Mouse (Mus musculus) CH12.LX (cell line): ENCODE data around the gene Rabggta.

Experiments
- BHLHE40 ChIP-seq: IDR thresholded peaks from 2 replicates; pipeline ENCODE4 v1.6.1; 2011; ENCODE audit warnings: mild to moderate bottlenecking, low read depth, low read length, improper control_type of control experiment
- CTCF ChIP-seq, 2 experiments: IDR thresholded peaks in 1 of 2; conservative IDR thresholded peaks in 1 of 2; 2 replicates each; pipeline ENCODE4 v1.5.1; 2011 to 2012; ENCODE audit warnings: low read depth in 2 of 2, low read length in 2 of 2, improper control_type of control experiment in 1 of 2, inconsistent platforms in 1 of 2, mild to moderate bottlenecking in 1 of 2, moderate library complexity in 1 of 2
- E2F4 ChIP-seq: IDR thresholded peaks from 2 replicates; pipeline ENCODE4 v1.6.1; 2011; ENCODE audit warnings: low read depth, low read length, improper control_type of control experiment; ENCODE audit not compliant: insufficient replicate concordance
- ELF1 ChIP-seq: IDR thresholded peaks from 2 replicates; pipeline ENCODE4 v1.6.1; 2014; ENCODE audit warnings: low read depth, mild to moderate bottlenecking, inconsistent platforms, low read length, improper control_type of control experiment
- EP300 ChIP-seq: IDR thresholded peaks from 2 replicates; pipeline ENCODE4 v1.6.1; 2011; ENCODE audit warnings: low read length, improper control_type of control experiment
- GABPA ChIP-seq: IDR thresholded peaks from 2 replicates; pipeline ENCODE4 v1.6.1; 2012; ENCODE audit warnings: low read depth, low read length, improper control_type of control experiment, inconsistent platforms; ENCODE audit not compliant: insufficient replicate concordance
- MXI1 ChIP-seq: IDR thresholded peaks from 2 replicates; pipeline ENCODE4 v1.6.1; 2011; ENCODE audit warnings: mild to moderate bottlenecking, low read depth, low read length, improper control_type of control experiment
- MYC ChIP-seq: IDR thresholded peaks from 2 replicates; pipeline ENCODE4 v1.6.1; 2011; ENCODE audit warnings: low read depth, mild to moderate bottlenecking, improper control_type of control experiment, low read length
- POLR2A ChIP-seq: IDR thresholded peaks from 2 replicates; pipeline ENCODE4 v1.6.1; 2011; ENCODE audit warnings: low read depth, mild to moderate bottlenecking, improper control_type of control experiment, low read length
- RCOR1 ChIP-seq: conservative IDR thresholded peaks from 2 replicates; pipeline ENCODE4 v1.6.1; 2012; ENCODE audit warnings: low read depth, mild to moderate bottlenecking, inconsistent platforms, low read length, improper control_type of control experiment
- SIN3A ChIP-seq: IDR thresholded peaks from 2 replicates; pipeline ENCODE4 v1.6.1; 2012; ENCODE audit warnings: low read length, improper control_type of control experiment, inconsistent platforms
- UBTF ChIP-seq: IDR thresholded peaks from 2 replicates; pipeline ENCODE4 v1.6.1; 2012; ENCODE audit warnings: low read depth, mild to moderate bottlenecking, inconsistent platforms, low read length, improper control_type of control experiment, moderate library complexity
- USF1 ChIP-seq: IDR thresholded peaks from 2 replicates; pipeline ENCODE4 v1.6.1; 2014; ENCODE audit warnings: low read depth, mild to moderate bottlenecking, inconsistent platforms, low read length, improper control_type of control experiment
- ZKSCAN1 ChIP-seq: IDR thresholded peaks from 2 replicates; pipeline ENCODE4 v1.6.1; 2012; ENCODE audit warnings: low read depth, inconsistent platforms, low read length, improper control_type of control experiment, borderline replicate concordance

- TF ChIP-seq BHLHE40 = no peak
- no peak for TF ChIP-seq E2F4
- no peak for TF ChIP-seq ZKSCAN1
- TF ChIP-seq CTCF (conservative IDR thresholded peaks at IDR 0.05 in 1 of 2, IDR thresholded peaks at IDR 0.05 in 1 of 2; ENCODE audit: low read depth in 2 of 2, low read length in 2 of 2) = no peak
- TF ChIP-seq SIN3A = no peak
- no peak for TF ChIP-seq EP300
- no peak for TF ChIP-seq GABPA
- no peak for TF ChIP-seq UBTF
- TF ChIP-seq USF1 = no peak
- TF ChIP-seq MYC = no peak
- TF ChIP-seq POLR2A = no peak
- no peak for TF ChIP-seq RCOR1
- TF ChIP-seq MXI1 = no peak
- TF ChIP-seq ELF1 = no peak
These were observed 13.3 kb upstream of the Rabggta start for GRCm38 (mm10) chr14:55735334-55735733.
